Mouse (Mus musculus) retina, adult 2 months (tissue): Measurements from ENCODE around the gene Cers6.

Experiments
- DNase-seq: peaks from one replicate; pipeline ENCODE4 v3.0.0-alpha.2; 2012; ENCODE audit warnings: low read depth, low spot score

The Cers6 gene

DNA sequence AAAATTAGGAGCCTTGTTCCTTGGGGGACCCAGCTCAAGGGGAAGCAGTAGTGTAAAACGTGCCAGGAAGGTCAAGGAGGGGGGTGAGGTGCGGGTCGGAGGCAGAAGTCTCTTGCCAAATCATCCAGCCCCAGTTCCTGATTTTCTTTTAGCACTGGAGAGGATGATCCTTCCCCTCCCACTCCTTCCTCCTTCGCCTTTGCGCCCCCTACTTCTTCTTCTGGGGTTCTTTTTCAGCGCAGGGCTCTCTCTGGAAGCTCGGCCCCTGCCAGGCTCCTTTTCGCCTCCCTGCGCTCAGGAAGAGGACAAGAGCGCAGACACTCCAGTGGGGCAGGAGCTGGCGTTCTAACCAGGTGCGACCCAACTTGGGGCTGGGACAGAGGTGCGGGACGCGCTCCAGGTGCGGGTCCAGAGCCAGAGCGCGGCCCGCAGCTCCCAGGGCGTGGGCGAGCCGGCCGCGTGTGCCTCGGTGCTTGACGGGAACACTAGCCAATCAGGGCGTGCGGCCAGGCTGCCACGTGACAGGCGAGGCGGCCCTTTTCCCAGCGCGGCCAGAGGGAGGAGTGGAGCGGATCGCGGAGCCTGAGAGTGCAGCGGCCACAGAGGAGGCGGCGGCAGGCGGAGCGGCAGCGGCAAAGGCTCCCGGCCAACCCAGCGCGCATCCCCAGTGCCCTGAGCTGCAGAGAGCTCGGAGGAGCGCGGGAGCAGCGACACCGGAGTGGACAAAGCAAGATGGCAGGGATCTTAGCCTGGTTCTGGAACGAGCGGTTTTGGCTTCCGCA is at the start of gene Cers6:
Gene Cers6 (plus strand): TSS at position 538 of the 782 bp plus-strand sequence.
- peak; percentile 65 for DNase-seq

- DNase-seq: no peak
Measured at GRCm38 (mm10) chr2:68814409-68814808, 46.8 kb upstream of the Cers6 start.

- DNase-seq: no peak
Measured at GRCm38 (mm10) chr2:68819040-68819439, 42.2 kb upstream of the Cers6 start.

DNA sequence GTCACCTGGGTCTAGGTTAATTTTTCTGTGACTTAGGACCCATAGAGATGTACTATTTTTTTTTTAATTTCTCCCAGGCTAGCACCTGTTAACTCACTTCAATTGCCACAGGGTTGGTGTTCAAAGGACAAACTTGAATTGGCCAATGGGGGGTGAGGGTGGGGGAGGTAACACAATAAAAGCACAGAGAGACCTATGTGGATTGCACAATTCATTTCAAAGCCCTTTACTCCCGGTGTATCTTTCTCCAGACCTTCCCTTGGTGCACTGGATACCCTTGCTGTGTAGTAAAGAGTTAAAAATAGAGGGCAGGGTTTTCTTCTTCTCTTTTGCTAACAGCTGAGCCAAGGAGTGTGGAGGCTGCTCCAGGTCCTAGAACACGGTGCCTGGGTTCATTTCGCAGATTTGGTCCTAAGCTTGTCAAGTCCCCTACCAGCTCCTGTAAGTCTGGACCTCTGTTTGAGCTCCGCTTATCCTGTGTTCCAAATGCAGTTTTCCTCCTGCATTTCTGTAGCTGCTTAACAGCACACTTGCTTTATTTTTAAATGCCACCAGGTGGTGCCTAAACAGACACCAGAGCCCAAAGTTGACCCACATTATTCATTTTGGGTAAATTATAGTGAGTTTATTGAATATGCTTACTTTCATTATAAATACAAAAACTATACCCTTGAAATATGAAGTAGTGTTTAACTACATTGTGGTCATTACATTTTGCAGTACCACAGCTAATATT is 38.9 kb upstream of the Cers6 start:
- no peak for DNase-seq

GRCm38 (mm10) chr2:68825326-68826020 is 35.8 kb upstream of the Cers6 start:
- DNase-seq: no peak

GRCm38 (mm10) chr2:68843330-68843729 is 17.9 kb upstream of the Cers6 start:
- DNase-seq: no peak

- DNase-seq: no peak
Measured at GRCm38 (mm10) chr2:68844530-68844929, 16.7 kb upstream of the Cers6 start.

GRCm38 (mm10) chr2:68845002-68845740 is 16.1 kb upstream of the Cers6 start:
- DNase-seq: no peak

DNA sequence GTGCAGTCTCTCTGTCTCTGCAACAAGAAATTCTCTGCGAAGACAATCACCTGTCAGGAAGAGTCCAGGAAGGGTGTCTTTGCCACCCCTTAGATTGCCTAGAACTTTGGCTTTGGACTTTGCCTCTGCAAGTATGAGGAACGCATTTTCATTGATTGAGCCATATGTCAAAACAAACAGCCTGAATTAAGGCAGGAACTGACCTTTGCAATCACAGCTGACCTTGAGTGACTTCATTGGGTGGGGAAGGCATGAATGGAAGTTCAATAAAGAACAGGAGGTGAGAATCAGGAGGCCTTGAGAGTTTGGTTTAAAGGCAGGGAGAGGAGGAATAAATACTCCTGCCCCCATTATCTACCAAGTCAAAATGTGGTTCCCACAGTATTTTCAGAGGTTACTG is 850 bp upstream of the Cers6 start:
- DNase-seq: no peak

DNA sequence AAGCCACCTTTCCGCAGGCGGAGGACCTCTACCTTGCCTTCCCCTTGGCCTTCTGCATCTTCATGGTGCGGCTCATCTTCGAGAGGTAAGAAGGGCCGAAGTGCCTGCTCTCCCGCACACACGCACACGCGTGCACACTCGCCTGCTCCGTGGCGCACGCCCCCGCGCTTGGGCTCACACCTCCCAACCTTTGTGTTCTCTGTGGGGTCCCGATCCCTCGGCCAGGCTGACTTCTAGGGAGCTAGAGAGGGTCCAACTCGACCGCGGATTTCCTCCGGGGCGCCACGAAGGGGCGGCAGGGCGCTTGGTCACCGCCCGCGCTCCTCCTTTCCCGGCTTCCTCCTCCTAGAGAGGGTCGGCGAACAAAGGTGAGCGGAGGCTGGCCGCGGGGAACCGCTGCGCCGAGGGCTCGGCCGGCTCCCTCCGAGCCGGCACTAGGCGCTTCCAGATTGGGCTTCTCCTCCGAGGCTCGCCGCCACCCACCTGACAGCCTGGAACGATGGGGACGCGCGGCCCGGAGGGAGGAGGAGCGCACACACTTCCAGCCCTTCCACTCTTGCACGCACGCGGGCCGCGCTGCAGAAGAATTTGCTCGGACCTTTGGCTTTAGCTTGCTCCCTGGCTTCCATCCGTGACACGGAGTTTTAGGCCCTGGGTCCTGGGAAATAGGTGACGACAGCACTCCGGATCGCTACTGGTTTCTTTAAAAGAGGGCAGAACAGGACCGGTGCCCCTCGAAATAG is 651 bp downstream of the Cers6 start:
- DNase-seq: no peak

- no peak for DNase-seq
Measured at GRCm38 (mm10) chr2:68862464-68863266, 1.4 kb downstream of the Cers6 start.

GRCm38 (mm10) chr2:68863561-68863960 is 2.3 kb downstream of the Cers6 start:
- no peak for DNase-seq

DNA sequence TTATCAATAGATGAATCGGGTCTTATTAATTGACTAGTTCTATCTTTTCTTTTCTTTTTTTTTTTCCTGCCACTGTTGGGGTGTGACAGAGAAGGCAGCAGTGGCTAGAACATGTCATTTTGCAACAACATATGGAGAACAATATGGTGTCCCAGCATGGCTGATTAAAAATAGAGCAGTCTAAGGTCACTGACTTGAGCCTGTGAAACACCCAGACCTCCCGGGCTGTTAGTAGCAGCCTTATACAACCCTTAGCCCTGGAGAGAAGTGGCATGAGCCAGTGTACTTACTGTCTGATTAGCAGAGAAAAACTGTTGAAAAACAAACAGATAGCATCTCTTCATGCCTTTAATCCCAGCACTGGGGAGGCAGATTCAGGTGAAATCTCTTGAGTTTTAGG is 3.1 kb downstream of the Cers6 start:
- DNase-seq: no peak

- no peak for DNase-seq
Measured at GRCm38 (mm10) chr2:68867148-68867547, 5.9 kb downstream of the Cers6 start.

GRCm38 (mm10) chr2:68870999-68871780 is 9.9 kb downstream of the Cers6 start:
- no peak for DNase-seq

DNA sequence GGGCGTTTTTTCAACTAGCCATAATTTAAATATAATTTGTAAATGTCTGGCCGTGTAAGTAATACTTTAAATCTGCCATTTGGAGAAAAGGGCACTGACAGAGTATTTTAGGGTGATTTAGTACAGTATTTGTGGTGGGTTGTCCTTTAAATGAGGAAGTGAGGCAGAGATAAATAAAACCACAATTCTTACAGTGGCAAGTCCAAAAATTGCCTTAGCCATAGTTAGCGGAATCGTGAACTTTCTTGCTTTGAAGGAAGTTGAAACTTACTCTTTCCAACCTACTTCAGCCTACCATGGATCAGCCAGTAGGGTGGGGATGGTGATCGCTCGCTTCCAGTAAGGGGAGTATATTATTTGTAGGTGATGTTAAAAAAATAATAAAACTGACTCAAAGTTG is 11.8 kb downstream of the Cers6 start:
- no peak for DNase-seq

DNA sequence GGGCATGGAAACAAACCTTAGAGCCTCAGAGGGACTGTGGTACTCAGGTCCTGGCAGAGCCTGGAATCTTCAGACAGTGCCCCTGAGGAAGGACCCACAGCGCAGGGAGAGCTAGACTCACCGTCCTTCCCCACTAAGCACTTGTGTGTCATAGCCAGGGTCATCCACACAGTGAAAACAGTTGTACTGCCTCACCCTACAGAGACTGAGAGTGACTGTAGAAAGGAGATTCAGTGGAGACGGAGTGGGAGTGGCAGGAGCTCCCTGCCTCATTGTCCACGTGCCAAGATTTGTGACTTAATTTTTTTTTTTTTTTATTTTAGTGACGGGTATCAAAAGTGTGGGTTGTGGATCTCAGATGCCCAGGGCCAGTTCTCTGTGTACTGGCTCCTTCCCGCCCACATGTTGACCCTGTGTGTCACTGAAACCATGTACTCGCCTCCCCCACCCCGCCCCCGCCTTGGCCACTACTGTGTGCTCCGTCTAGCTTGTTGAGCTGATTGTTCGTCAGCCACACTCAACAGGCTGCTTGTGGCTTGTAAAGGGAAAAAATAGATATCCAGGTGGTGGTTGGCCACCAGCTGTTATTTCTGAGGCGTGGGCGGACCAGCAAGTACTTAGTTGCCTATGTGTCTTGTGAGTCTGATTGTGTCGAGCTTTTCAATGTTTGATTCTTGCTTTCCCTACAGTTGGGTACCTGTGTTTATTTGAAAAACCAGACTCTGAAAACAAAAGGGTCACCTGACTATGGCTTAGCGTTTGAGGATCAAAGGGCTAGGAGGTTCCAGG is 12.6 kb downstream of the Cers6 start:
- DNase-seq: no peak

DNA sequence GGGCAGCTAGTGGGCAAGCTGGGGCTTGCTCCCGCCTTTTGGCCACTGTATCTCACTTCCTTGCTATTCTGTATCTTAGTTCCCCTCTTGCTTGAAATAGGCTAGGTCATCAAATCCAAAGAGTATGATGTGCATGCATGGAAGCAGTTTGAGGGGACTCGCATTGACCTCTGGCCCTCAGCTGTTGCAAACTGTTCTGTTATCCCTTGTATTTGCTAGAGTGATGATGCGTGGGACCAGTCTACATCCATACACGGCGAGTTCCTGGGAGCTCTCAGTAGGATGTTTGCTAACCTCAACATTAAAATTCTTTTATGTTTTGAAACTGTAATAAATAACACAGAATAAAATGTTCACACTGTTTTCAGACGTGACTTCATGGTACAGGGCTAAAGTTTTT is 13.3 kb downstream of the Cers6 start:
- DNase-seq: no peak
